Mouse (Mus musculus) CD8-positive naive resting alpha-beta T cell, adult 2 months (primary cell): ENCODE data around the gene Crygs.
A peak's percentile ranks its signal among the peaks of the same experiment; 100 is the strongest.

ENCODE experiments used
- DNase-seq, 2 experiments: peaks; one replicate each; pipeline ENCODE4 v3.0.0; 2022; ENCODE audit warnings: low read depth in 2 of 2, low spot score in 2 of 2

The Crygs gene

DNA sequence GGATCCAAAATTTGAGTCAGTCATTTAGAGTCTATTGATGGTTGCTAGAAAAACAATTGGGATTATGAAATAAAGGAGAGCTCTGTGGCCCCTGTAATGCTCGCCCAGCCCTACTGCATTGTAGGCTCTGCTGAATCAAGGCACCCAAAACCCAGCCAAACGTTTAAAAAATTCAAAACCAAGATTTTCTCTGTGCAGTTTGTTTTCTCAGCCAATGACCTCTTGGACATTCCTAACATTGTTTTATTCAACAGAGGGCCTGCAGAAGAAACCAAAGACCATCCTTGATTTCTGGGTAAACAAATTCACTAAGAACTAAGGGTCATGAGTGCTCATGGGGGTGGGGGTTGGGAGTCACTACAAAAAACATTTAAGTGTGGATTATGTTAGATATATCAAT is at the start of gene Crygs:
TSS of gene Crygs (minus strand) at position 101 of the 400 bp plus-strand sequence.
- no peak for DNase-seq

DNA sequence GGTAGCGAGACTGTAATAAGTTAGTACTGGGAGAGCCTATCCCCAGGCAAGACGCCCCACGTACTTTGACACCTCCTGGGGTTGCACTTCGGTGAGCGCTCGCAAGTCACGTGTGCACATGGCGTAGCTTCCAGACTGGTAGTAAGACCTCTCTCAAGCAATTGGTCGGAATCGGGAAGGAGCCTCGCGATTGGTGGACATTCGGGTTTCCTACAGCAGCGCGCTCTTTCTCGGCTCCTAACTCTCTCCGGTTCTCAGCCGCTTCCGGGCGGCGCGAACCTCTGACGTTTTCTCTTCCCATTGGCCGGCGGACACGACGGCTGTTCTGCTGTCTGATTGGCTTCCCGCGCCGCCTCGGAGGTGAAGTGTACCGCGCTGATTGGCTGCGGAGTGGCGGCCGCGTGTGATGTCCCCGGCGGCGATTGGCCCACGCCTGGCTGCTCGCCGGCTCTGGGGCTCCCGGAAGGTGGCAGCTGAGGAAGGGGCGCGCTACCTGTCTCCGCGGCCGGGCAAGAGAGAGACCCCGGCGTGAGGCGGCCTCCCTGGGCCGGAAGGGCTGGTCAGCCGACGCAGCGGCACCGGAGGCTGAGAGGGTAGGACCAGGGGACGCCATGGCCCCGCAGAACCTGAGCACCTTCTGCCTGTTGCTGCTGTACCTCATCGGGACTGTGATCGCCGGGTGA is 46.2 kb upstream of the Crygs start, which contains the start of the genes Tbccd1 and Dnajb11:
TSS of gene Tbccd1 (minus strand) at position 239 of the 683 bp plus-strand sequence.
TSS of gene Dnajb11 (plus strand) at position 415 of the 683 bp plus-strand sequence.
- peak; percentile 96 for DNase-seq

DNA sequence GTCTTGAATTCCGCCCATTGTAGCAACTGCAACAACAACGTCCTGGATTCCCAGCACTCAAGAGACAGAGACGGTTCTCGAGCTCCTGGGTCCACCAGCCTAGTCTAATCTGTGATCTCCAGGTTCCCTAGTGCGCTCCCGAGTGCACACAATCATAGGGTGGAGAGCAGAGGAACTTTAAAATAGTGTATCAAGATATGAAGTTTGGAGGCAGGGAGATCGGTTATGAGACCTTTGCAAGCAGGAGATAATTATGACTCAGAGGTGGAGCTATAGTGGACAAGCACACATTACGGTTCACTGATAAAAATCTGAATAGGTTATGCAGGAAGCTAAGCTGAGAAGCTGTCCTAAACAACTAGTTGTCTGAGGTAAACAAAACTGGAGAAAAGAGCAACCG is 45.4 kb upstream of the Crygs start:
- DNase-seq = no peak

DNA sequence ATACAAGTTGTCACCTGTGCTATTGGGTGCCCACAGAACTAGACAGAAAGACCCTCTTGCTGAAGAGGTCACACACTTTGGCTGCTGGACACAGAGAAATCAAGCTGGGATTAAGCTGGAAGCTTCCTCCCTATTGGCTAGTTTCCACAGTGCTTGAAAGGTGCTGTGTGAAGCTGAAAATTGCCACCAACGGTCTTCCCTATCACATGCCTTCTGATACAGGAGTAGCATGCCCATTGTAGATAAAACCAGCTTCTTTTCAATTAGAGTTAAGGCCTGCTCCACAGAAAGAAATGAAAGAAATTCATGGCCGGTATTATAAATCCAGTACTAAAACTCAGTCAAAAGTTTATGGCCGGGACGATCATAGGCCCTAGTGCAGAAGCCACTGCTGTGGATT is 41.3 kb upstream of the Crygs start:
- DNase-seq = no peak

DNA sequence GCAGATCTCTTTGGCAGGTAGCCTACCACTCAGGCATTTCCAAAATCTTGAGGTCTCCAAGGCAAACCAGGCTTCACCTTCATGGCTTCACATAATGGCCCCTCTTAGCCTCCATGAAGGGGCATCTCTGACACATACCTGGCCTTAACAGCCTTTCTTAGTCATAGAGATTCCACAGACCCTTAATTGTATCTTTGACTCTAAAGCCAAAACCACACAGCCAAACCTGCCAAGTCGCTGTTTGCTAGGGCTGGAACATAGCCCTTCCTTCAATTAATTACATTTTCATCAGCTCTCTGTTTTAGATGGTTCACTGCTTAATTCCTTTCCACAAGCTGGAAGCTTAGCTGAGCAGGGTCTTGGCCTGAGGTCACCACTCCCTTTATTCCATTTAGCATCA is 37.0 kb upstream of the Crygs start:
- DNase-seq = no peak

DNA sequence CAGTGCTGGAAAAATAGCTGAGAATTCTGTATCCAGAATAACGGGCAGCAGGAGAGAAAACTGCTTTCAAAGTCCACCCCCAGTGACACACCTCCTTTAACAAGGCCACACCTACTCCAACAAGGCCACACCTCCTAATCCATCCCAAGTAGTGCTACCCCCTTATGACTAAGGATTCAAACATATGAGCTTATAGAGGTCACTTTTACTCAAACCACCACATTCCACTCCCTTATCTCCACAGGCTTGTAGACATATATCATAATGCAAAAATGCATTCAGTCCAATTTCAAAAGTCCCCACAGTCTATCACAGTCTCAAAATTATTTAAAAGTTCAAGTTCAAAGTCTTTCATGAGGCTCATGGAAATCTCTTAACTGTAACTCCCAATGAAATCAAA is 36.3 kb upstream of the Crygs start:
- DNase-seq = no peak

DNA sequence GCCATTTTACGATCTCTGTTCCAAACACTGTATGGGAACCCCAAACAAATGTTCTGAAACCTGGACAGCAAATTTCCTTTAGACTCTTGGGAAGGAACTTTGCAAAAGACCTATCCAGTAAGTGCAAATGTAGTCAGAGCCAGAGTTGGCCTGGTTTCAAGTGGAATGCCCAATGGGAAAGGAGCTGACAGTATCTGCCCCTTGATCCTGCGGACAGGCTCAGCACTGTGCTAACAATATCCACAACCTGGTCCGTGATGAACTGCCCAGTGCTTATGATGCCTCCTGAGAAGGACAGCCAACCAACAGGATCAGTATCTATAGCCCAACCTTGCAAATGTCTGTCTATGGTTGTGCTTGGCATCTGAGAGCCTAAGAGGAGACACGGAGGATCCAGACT is 34.1 kb upstream of the Crygs start:
- no peak for DNase-seq

DNA sequence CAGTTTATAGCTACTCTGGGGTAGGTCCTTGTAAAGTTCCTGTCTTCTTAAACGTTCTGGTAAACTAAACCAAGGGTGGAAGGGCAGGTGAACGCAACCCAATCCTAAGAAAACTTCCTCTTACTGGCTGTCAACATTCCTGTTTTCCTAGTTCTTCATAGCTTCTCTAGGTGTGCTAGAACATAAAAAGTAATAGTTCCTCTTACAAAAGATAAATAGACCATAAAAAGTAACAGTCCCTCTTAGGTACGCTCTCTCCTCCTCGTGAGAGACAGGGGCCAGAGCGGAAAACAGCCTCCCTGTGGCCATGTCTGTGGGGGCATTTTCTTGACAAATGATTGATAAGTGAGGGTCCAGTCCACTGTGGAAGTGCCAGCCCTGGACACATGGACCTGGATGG is 33.5 kb upstream of the Crygs start:
- DNase-seq = no peak

DNA sequence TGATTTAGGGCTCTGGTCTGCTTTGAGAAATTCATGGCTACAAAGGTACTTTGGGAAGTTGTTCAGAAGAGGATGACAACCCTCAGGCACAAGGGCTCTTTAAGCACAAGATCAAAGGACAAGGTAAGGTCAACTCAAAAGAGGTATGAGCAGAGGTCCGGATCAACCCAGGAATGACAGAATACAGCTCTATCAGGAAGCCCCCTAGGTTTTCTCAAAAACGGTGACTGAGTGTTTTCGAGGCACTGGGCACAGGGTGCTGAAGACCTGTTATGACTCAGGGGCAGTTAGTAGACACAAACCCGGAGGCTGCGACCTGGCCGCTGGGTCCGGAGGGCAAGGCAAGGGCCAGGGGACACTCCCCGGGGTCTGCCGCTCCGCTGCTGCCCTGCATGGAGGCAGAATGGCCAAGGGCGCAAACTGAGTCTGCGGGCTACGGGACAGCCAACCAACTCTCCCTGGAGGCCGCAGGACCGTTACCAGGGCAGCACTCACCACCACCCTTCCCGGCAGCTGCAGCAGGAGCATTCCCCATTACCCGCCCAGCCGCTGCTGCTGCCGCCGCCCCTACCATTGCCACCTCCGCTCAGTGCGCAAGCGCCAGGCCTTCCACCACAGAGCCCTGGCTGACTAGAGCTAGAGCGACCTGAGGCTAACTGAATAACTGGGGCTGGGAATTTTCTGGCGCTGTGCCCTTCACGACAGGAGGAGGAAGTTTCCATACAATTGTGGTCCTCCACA is 32.9 kb upstream of the Crygs start:
- DNase-seq = no peak

DNA sequence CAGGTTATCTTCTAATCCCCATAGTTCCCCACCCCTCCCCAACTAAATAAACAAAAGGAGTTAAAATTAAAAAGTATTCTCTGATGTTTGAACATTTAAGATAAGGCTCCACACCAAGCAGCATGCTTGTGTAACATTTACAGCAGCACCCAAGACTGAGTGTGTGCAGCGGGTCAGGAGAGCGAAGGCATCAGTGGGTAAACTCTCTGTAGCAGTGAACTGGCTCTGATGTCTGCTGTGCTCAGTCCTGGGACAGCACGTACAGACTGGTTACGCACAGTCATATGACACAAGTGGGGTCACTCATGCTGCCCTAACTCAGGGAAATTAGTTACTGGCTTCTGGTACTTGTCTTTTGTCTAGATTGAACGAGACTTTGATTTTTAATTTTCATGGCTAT is 31.5 kb upstream of the Crygs start:
- no peak for DNase-seq

DNA sequence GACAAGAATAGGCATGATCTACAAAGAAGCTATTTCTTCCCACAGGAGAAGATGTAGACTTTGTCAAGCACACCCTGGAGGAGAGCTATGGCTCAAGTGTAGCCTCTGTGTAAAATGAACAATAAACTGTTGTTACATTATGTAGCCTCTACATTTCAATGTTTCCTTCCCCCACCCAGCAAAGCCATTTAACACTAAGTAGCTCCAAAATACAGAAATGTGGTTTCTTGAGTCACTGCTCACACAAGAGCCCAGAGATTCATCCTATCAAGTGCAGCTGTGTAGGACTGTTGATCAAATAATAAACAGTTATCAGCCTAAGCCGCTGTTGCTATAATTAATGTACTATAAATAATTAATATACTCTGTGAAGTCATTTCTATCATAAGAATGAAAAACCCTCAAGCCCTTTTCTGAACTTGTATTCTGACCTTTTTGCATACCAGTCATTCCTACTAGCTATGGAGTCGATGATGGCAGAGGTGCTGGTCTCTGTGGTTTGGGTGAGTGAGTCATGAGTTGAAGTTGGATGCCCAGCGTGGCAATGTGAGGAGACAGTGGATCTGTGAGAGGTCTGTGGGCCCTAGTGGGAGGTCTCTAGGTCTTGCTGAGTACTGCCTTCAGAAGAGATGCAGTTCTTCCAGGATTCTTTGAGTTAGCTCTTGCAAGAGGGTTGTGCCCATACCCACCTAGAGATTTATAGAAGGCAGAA is 27.9 kb upstream of the Crygs start:
- DNase-seq = no peak

DNA sequence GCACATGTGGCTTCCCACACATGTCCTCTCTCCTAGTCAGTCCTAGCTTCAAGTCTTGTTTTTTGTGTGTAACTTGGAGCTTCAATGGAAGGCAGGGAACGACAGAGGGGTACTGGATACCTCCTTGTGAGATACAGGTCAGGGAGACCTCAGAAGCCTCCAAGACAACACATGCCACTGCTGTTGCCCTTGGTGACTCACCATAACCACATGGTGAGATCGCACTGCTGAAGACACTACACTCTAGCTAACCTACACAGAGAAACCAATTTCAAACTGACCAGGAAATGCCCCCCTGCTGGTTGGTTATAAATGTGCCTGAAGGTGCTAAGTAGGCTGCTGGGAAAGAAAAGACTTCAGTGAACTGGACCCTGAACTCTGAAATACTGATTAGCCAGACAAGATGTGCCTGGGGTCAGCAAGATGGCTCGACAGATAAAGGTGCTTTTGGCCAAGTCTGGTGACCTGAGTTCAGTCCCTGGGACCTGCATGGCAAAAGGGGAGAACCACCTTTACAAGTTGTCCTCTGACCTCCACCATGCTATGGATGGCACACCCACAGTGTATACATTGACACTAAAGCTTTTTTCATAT is 21.7 kb upstream of the Crygs start:
- no peak for DNase-seq

DNA sequence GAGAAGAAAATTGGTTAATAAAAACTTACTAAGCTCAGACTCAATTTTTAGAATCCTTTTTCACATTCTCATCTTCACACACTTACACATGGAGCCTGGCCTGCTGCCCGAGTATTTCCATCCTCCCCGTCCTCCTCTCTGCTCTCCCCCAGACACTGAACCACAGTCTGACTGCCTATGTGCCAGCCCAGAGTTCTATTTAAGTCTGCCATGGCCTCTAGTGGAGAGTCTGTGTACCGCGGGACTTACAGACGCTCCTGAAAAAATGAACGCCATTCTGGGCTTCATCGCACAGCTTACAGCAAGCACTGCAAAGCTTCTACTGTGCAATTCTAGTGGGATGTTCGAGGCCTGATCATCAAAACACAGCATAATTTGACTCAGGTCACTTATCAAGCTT is 9.4 kb upstream of the Crygs start:
- DNase-seq = no peak

DNA sequence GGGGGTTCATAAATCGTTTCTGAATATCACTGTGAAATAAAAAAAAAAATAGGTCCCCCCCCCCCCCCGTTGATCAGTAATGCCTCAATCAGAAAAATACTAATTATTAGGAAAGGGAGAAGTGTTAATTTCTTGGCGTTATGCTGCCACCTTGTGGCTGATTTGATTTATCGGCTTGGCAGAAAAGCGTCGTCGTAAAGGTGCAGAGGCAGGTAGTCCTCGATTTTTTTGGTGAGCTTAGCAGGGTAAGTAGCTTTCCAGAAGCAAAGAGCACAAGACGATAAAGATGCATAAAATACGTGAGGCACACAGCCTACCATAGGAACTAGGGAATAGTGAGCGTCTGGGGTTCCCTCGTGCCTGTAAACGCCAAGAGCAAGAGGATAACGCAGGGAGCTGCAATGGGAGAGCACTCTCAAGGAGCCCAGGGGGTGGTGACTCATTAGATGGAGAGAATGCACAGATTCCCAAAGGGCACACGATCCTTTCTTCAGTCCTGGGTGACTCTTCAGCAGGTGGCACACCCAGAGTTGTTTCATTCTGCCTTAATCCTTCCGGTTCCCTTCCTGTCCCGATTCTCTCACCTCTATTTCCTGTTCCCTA is 3.8 kb downstream of the Crygs start:
- peak in 1 of 2 experiments; percentile 25 for DNase-seq

DNA sequence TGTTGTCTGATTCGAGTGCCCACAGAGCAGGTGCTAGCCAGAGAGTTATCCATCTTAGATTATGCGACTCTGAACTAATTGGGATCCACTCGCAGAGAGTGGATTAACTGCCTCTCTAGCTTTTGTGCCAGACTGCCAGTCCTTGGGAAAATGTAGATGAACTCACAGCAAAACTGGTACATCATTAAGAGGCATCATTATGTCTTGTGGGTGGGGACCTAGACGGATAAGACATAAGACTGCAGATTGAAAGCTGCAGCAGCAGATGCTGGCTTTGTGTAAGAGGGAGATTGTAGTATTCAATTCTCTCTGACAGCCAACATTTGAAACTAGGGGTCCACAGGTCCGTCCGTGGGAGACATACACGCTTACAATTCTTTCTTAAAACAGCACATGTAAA is 8.6 kb downstream of the Crygs start:
- DNase-seq = no peak

DNA sequence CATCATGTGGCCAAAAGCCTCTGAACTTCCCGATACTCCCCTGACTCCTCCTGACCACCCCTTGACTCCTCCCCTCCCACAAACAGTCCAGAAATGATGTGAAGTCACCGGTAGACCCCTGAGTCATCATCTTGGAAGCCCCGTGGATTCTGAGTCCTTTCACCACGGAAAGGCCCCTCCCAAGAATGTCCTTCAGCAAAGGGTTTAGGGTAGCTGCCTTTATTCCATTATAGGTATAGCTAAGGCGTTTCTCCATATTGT is 10.6 kb downstream of the Crygs start:
- DNase-seq = no peak

DNA sequence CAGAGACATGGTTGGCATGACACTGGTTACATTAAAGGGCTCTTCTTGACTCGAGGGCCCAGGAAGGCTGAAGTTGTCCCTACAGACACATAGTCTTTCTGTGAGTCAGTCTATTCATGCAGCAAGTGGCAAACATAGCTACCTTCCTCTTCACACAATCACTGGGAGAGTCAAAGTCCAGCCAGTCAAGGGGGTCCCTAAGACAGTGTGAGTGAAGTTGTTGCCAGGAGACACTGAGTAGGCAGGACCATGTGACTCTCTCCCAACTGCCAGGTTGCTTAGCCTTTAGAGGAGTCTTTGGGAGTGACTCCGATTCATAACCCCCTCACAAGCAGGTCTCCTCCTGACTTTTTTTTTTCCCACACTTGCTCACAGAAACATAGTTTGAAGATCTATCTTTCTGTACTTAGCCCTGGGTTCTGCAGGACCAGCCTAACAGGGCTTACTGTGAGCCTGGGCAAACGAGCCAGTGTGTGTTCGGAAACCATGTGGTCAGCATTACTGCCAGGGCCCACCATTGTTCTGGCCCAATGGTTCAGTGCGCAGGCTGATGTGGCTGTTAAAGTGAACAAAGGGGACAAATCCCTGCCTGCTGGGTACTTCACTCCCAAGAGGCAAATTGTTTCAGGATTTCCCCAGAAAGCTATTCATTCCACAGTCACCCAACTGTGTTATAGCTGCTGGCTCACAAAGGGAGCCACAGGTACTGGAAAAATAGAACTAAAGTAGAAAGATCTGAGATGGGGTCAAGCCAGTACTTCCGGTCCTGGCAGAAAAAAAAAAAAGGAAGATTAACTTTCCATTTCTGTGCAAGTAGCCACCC is 11.1 kb downstream of the Crygs start:
- no peak for DNase-seq

DNA sequence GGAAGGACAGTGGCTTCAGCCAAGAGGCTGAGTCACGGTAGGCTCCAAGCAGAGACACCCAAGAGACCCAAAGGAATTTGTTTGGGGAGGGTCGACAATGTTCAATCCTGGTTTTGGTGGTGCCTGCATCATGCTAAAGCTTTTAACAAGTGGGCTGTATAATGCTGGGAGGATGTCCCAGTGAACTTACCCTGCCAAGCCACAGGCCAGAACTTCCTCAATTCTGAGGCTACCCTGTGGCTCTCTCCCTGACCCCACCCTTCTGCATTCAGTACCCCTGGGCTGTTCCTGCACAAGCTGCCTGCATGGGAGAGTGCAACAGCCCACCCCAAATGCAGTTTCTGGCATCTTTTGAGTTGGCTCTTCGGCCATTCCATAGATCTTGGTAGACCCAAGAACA is 12.9 kb downstream of the Crygs start:
- no peak for DNase-seq

DNA sequence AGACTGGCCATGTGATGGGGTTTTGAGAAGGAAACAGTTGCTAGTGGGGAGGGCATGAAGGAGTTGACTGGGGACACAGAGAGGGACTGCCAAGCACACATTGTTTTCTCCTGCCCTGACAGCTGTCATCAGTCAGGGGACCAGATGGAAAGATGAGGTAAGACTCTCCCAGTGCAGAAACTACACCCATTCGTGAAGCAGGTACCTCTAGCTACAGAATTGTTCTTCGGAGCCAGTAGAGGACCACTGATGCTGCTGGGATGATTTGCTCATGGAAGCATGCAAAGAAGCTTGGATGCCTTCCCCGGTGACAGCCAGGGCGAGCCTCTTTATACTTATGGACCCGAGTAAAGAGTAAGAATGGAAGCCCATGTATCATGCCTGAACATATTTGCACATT is 13.9 kb downstream of the Crygs start:
- DNase-seq = no peak

DNA sequence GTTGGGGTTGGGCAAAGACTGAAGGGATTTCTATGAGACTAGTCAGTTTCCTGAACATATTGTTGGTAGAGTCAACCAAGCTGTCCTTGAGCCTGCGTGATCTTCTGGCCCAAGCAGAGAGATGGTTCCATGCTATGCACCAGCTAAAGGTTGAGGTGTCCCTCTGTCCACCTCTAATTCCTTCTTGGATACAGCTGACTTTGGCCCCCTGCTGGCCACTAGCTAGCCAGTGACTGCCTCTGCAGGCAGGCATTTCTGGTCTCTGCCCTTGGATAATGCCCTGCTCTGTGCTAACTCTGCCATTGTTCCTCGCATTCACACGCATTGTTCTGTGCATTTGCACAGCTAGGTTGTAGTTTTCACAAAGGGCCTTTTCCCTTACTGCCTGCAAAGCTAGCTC is 15.9 kb downstream of the Crygs start:
- no peak for DNase-seq

DNA sequence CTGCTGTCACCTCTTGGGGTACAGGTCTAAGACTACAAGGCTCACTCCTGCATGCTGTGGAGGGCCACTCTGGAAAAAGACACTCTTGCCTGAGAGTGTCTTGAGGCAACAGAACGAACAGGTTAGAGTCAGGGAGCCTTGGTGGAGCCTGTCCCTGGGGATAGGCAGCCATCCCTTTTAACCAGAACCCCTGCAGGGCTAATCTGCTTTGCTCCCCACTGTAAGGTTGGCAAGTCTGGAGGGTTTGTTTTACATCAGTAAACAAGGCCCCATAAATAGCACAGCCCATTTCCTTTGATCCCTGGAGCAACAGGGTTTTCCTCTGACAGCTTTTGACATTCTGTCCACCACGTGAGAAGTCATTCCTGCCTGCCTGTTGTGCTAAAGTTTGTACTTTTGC is 20.1 kb downstream of the Crygs start:
- no peak for DNase-seq
